Mouse (Mus musculus) lung, postnatal 10 days (tissue): ENCODE measurements around the gene Lmbrd2.

Experiments used
- DNase-seq: peaks from one replicate; pipeline ENCODE4 v3.0.0; 2021

The Lmbrd2 gene

GRCm38 (mm10) chr15:9140252-9140680, at the start of gene Lmbrd2:
Gene Lmbrd2 (plus strand): TSS chr15:9140550.
- DNase-seq = peak; percentile 99

- DNase-seq = no peak
Measured at GRCm38 (mm10) chr15:9090662-9091061, 49.7 kb upstream of the Lmbrd2 start.

DNA sequence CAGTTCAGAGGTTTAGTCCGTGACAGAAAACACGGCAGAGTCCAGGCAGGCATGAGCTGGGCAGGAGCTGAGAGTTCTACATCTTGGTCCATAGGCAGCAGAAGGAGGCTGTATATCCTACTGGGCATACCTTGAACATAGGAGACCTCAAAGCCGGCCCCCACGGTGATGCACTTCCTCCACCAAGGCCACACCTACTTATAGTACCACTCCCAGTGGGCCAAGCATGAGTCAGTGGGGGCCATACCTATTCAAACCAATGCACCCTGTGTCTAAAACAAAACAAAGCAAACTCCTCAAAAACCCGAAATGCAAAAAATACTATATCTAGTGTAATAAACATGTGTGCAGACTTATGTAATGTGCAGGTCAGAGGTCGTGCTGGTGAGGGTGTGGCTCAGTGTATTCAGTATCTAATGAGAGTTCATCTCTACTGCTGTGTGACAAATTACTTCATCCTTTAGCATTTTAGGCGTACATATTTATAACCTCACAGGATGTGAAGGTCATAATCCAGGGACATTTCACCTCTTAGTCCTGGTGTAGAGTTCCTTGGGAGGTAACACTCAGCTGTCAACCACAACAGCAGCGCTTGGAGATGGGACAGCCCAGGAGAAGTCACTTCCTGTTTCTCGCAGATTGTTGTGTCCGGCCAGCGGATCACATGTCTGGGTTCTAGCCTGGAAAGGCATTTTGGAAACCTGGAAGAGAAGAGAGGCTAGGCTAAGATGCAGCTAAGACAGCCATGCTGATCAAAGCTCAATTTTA, 46.6 kb upstream of the Lmbrd2 start:
- DNase-seq = no peak

DNA sequence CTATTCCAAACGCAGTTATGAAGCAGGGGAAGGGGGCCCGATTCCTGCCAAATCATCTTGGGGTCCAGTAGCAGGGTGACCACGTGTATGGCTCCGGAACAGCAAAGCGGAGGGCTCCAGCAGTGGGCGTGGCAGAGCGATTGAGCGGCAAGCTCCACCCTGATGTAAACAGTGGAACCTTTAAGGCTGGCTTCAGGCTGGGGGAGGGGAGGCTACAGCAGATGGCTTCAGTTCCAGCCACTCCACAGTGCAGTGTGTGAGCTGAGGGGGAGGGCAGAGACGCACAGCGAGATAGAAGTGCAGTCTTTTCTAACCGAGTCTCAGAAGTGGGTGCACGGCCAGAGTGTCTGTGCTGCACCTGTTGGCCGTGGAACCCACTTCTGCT, 46.0 kb upstream of the Lmbrd2 start:
- DNase-seq = peak; percentile 83

- DNase-seq = no peak
Measured at GRCm38 (mm10) chr15:9096865-9097264, 43.5 kb upstream of the Lmbrd2 start.

- no peak for DNase-seq
Measured at GRCm38 (mm10) chr15:9100446-9101077, 39.8 kb upstream of the Lmbrd2 start.

GRCm38 (mm10) chr15:9106303-9107074, 33.9 kb upstream of the Lmbrd2 start:
- no peak for DNase-seq

- DNase-seq = no peak
Measured at GRCm38 (mm10) chr15:9110526-9111347, 29.6 kb upstream of the Lmbrd2 start.

GRCm38 (mm10) chr15:9111648-9112047, 28.7 kb upstream of the Lmbrd2 start:
- no peak for DNase-seq

DNA sequence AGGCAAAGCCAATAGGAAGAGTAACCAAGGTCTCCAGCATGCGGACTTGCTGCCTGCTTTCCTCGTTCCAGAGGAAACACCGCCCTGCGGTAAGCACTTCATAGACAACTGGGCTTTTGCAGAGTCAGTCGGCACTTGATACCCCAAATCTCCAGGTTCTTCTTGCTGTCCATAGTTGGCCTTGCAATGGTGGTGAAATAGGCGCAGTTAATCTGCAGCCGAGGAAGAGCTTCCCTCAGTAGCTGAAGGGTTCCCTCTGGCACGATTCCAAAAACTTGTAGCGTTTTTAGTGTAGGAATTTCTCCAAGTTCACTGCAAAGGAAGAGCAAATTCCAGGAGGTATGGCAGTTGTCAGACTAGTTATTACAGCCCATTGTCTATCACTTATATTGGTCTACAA, 26.8 kb upstream of the Lmbrd2 start:
- no peak for DNase-seq

DNA sequence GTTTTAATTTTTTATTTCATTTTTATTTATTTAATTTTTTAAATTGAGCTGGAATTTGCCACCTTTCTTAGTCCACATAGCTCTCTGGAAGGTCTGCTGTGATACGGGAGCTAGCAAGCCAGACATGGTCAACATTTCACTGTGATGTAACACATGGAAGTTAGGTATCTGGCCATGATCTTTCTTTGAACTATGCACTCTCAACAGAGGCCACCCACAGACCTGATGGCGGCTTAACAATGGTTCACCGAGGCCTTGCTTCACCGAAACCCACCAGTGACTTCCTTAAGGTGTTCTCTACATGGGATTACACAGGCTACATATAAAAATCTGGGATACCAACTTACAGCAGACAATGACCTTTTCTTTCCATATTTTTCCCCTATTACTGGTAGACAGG, 26.2 kb upstream of the Lmbrd2 start:
- DNase-seq = no peak

GRCm38 (mm10) chr15:9114599-9114998, 25.8 kb upstream of the Lmbrd2 start:
- no peak for DNase-seq

DNA sequence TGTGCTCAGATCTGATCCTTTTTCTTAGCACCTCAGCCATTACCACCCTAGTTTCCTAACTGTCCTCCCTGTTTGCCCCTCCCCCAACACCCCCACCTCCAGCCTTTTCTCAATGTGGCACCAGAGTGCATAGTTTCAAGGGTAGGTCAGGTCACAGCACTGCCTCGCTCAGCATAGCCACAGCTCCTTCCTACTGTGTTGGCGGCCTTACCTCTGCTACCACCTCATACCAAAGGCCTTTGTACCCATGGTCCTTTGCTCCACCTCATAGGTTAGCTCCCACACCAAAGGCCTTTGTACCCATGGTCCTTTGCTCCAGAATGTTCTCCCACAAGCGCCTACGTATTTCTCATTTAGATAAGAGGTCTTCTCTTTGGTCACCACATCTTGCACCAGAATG, 21.5 kb upstream of the Lmbrd2 start:
- DNase-seq = no peak

DNA sequence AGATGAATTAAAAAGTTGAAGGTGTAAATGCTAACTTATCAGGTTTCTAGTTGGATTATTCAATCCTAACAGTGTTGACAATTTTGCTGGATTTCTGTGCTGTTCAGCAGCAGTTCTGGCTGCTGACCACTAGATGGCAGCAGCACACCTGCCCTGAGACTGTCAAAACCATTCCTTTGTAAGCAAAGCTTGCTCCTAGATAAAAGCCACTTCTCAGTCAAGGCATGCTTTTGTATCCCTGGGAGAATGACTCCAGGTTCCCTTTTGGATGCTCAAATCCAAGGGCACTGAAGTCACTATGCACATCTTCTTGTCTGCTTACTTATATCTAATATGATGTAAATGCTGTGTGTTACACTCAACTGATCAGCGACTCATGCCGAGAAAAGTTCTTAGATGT, 20.3 kb upstream of the Lmbrd2 start:
- DNase-seq = peak; percentile 43

- no peak for DNase-seq
Measured at GRCm38 (mm10) chr15:9122989-9123388, 17.4 kb upstream of the Lmbrd2 start.

- DNase-seq = no peak
Measured at GRCm38 (mm10) chr15:9124856-9125255, 15.5 kb upstream of the Lmbrd2 start.

DNA sequence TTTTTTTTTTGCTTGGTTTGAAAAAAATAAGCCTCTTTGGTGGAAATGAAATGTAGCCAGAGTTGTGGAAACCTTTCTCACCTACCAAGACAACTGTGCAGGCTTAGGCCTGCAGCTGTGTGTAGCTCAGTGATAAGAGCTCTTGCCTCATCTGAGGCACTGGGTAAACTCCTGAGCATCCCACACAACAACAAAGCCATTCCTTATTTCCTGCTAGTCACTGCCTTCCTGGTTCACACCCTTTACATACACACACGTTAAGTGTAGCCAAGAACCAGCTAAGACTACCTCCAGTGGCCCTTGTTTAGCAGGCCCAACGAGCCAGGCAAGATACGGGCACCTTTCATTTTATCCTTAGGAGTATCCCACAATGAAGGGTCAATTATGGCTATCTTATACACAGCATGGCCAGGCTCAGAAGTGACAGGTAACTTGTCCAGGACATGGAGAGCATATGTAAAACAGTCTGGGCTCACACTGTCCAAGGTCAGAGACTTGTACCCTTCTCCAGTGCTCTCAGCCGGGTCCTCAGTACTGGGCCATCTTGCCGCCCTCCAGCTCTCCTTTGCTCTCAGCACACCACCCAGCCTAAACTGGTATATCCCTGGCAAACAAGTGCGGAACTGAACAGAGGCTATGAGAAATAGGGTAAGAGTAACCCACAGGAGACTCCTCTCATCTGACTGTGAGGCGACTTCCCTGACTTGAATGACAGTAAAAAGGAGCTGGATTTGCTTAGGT, 13.1 kb upstream of the Lmbrd2 start:
- no peak for DNase-seq

DNA sequence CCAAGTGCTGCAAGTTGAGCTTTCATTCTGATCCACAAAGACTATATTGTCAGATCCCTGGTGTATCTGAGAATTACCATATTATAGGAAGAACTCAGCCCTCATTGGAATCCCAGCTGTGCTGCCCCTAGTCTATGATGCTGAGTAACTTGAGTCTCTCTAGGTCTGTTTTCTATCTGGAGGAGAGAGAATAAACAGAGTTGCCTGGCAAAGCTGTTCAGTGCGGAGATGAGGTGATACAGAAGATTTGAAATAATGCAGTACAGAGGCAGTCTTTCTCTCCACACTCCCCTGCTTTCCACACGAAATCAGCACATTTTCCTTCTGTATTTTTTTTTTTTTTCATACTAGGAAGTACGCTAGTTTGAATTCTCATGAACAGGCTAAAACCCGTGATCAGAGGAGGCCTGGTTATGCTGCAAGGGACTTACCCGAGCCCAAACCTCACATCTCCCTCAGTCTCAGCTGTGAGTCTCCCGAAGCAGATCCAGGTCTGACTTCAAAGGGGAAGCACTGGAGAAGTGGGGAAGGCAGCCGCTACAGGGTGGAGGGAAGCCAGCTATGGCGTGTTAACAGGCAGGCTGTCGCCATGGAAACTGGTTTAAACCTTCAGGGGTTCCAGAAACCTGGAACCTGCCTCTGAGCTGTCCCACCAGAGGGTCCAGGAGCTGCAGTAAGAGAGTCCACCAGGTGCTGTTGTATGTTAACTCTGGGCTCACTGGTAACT, 9.4 kb upstream of the Lmbrd2 start:
- DNase-seq = no peak

DNA sequence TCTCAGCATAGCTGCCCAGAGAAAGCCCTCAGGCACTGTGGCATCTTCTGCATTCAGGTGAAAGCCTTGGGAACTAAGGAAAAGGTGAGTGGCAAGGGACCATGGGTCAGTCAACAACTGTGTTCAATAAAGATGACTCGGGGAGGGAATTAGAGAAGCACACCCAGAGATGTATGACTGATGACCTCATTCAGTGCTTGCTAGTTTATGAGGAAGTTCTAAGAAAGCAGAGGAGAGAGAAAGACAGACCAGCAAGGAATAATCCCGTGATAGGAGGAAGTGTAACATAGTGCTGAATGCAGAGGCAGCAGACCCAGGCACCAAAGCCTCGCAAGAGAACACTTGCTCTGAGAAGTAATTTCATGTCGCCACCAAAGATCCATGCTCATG, 8.9 kb upstream of the Lmbrd2 start:
- DNase-seq = no peak

GRCm38 (mm10) chr15:9132693-9133443, 7.5 kb upstream of the Lmbrd2 start:
- DNase-seq = no peak
